Mouse (Mus musculus): ENCODE measurements around the gene Gfod1. TPM values are rescaled to one million over a fixed set of nuclear protein-coding genes. Genes with fewer than 3 reads are reported as not detected.

Gene Gfod1
- 4.1 and 4.3 TPM in 2 replicates for polyA plus RNA-seq (2012; rRNA removed)

DNA sequence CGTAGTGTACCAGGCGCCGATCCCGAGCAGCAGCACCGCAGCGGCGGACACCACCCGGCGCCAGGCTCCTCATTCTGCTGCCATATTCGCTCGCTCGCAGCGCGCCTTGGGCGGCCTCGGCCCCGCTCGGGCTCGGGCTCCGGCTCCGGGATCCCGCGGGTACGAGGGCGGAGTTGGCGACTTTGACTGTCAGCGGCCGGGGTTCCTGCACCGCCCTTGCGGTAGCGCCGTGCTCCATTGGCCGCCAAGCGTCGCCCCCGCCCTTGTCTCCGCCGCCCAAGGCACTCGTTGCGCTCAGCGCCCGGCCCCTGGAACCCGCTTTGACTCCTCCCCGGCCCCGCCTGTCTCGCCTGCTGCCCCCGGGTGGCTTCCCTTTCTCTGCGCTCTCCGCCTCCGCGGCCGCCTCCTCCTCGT lies at the start of gene Gfod1:
Gene Gfod1 (minus strand): TSS at position 155 of the 414 bp plus-strand sequence.
- no peak within 1 kb of the TSS for H3K27ac ChIP-seq (ENCODE audit: control insufficient read depth, insufficient read depth, low read length)
- H3K27me3 ChIP-seq (ENCODE audit: control insufficient read depth, insufficient read depth, low read length): no peaks in the 10 kb centered on the region
- peak within 1 kb of the TSS; percentile 53 for H3K4me3 ChIP-seq (ENCODE audit: control insufficient read depth, insufficient read depth, low read length)
- under 1% methylated on average over 53 of the region's 53 CpGs for WGBS
- no peaks in the 10 kb centered on the region for H3K36me3 ChIP-seq (ENCODE audit: control insufficient read depth, insufficient read depth, low read length)
- peaks cover 26% of the 10 kb centered on the region for H3K4me1 ChIP-seq (replicated peaks; ENCODE audit: control insufficient read depth, insufficient read depth, low read length)
- TF ChIP-seq CTCF (IDR thresholded peaks at IDR 0.05; ENCODE audit: borderline replicate concordance, control insufficient read depth, extremely low read depth, insufficient read depth, low read length, poor library complexity) (peak; percentile 57; the same call in 1 of the 2 replicates), POLR2A (IDR thresholded peaks at IDR 0.05; ENCODE audit: control insufficient read depth, extremely low read depth, insufficient read depth, low read length, poor library complexity) (0 out of 2 replicates have a peak, but pooled peaks have one; percentile 63)
- peak; percentile 96 for DNase-seq

DNA sequence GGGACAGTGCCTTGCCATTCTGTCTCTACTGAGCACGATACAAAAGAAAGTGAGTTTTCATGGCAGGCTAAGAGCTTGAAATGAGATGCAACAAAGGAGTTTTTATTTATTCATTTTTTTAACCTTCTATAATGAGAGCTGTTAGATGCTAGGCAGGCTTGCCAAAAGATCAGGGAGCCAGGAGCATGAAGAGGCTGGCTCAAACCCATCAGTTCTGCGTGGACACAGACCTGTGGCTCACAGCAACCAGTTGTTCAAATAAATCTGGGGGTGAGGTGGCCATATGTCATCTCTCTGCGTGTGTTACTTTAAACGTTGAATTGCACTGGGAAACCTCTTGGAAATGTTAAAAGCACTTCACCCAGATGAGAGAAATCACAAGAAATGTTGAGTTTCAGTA lies 49.4 kb upstream of the Gfod1 start:
- H3K27ac ChIP-seq (ENCODE audit: control insufficient read depth, insufficient read depth, low read length): no peak overlapping the region
- TF ChIP-seq POLR2A (IDR thresholded peaks at IDR 0.05; ENCODE audit: control insufficient read depth, extremely low read depth, insufficient read depth, low read length, poor library complexity): no peak
- TF ChIP-seq CTCF (IDR thresholded peaks at IDR 0.05; ENCODE audit: borderline replicate concordance, control insufficient read depth, extremely low read depth, insufficient read depth, low read length, poor library complexity): no peak
- WGBS: 90% methylated on average over 4 of the region's 4 CpGs

DNA sequence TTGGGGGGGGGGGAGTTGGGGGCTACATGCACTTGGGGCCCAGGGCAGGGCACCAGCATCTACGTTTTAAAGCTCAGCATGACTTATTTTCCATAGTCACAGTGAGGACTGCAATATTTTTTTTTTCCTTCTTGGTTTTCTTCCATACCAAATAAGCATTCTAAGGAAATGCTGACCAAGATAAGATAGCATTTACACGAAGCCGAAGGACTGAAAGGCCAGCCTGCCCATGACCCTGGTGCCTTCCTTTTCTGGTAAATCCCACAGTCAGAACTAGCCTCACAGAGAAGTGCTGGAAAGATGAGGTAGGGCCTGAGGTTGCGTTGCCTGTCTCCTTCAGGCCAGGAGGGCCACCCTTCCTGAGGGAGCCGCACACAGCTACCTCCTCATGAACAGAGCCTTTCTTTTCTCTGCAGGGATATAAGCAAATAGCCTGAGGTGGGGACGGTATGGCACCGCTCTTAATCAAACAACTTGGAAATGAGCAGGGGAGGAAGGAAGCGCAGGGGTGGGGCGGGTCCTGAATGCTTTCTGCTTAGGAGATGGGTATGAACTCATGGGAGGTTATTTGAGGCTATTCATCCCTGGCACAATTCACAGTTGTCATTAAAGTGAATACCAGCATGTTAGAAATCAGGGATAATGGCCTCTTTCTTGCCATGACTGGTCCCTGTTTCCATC lies 46.7 kb upstream of the Gfod1 start:
- Histone ChIP-seq H3K27ac (ENCODE audit: control insufficient read depth, insufficient read depth, low read length) (no peak overlapping the region), H3K27me3 (ENCODE audit: control insufficient read depth, insufficient read depth, low read length) (no peaks in the 10 kb centered on the region), H3K4me3 (ENCODE audit: control insufficient read depth, insufficient read depth, low read length) (no peak overlapping the region), H3K36me3 (ENCODE audit: control insufficient read depth, insufficient read depth, low read length) (no peaks in the 10 kb centered on the region), H3K4me1 (replicated peaks; ENCODE audit: control insufficient read depth, insufficient read depth, low read length) (no peaks in the 10 kb centered on the region)
- no peak for DNase-seq
- WGBS: 85% methylated on average over 9 of the region's 9 CpGs
- TF ChIP-seq CTCF (IDR thresholded peaks at IDR 0.05; ENCODE audit: borderline replicate concordance, control insufficient read depth, extremely low read depth, insufficient read depth, low read length, poor library complexity) (no peak), POLR2A (IDR thresholded peaks at IDR 0.05; ENCODE audit: control insufficient read depth, extremely low read depth, insufficient read depth, low read length, poor library complexity) (no peak)

More for the DNA sequence above, 49.4 kb upstream of the Gfod1 start:
- no peaks in the 10 kb centered on the region for H3K4me1 ChIP-seq (replicated peaks; ENCODE audit: control insufficient read depth, insufficient read depth, low read length)
- no peaks in the 10 kb centered on the region for H3K36me3 ChIP-seq (ENCODE audit: control insufficient read depth, insufficient read depth, low read length)
- H3K4me3 ChIP-seq (ENCODE audit: control insufficient read depth, insufficient read depth, low read length): no peak overlapping the region
- DNase-seq: no peak
- no peaks in the 10 kb centered on the region for H3K27me3 ChIP-seq (ENCODE audit: control insufficient read depth, insufficient read depth, low read length)

DNA sequence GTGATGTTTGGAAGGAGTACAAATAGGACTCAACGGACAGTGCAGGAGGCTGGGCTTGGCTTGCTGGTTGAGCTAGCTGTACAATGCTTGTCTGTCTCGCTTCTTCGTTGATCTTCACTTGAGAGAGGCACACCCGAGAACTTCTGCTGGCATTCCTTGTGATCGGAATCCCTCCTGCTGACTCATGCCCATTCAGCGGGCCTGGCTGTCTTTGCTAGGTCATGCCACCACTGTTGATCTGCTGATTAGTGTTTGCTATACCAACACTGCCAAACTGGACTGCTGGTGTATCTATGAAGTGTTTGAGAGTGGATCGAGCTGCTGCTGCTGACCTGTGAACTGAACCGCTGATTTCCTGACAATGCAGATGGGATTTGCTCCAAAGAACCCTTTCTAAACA lies 45.4 kb upstream of the Gfod1 start:
- H3K36me3 ChIP-seq (ENCODE audit: control insufficient read depth, insufficient read depth, low read length): no peaks in the 10 kb centered on the region
- no peak overlapping the region for H3K27ac ChIP-seq (ENCODE audit: control insufficient read depth, insufficient read depth, low read length)
- H3K4me1 ChIP-seq (replicated peaks; ENCODE audit: control insufficient read depth, insufficient read depth, low read length): no peaks in the 10 kb centered on the region
- DNase-seq: no peak
- H3K4me3 ChIP-seq (ENCODE audit: control insufficient read depth, insufficient read depth, low read length): no peak overlapping the region
- no peaks in the 10 kb centered on the region for H3K27me3 ChIP-seq (ENCODE audit: control insufficient read depth, insufficient read depth, low read length)
- 95% methylated on average over 8 of the region's 8 CpGs for WGBS
- TF ChIP-seq CTCF (IDR thresholded peaks at IDR 0.05; ENCODE audit: borderline replicate concordance, control insufficient read depth, extremely low read depth, insufficient read depth, low read length, poor library complexity) (no peak), POLR2A (IDR thresholded peaks at IDR 0.05; ENCODE audit: control insufficient read depth, extremely low read depth, insufficient read depth, low read length, poor library complexity) (no peak)

DNA sequence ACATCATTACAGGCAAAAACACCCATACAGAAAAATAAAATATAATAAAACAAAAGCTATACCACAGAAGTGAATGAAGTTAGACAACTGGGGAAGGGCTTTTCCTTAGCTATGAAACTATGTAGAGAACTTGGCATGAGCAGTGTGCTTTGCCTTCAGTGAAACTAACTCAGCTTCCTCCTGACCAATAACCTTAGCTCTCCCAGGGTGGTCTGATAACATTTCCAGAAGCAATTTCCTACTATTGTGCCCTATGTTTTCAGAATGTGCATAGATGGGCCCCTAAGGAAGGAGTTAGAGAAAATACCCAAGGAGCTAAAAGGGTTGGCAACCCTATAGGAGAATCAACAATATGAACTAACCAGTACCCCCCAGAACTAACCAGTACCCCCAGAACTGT lies 42.9 kb upstream of the Gfod1 start:
- no peak for DNase-seq
- Histone ChIP-seq H3K4me3 (ENCODE audit: control insufficient read depth, insufficient read depth, low read length) (no peak overlapping the region), H3K36me3 (ENCODE audit: control insufficient read depth, insufficient read depth, low read length) (no peaks in the 10 kb centered on the region), H3K27me3 (ENCODE audit: control insufficient read depth, insufficient read depth, low read length) (no peaks in the 10 kb centered on the region), H3K4me1 (replicated peaks; ENCODE audit: control insufficient read depth, insufficient read depth, low read length) (no peaks in the 10 kb centered on the region), H3K27ac (ENCODE audit: control insufficient read depth, insufficient read depth, low read length) (no peak overlapping the region)
- TF ChIP-seq POLR2A (IDR thresholded peaks at IDR 0.05; ENCODE audit: control insufficient read depth, extremely low read depth, insufficient read depth, low read length, poor library complexity): no peak
- TF ChIP-seq CTCF (IDR thresholded peaks at IDR 0.05; ENCODE audit: borderline replicate concordance, control insufficient read depth, extremely low read depth, insufficient read depth, low read length, poor library complexity): no peak

DNA sequence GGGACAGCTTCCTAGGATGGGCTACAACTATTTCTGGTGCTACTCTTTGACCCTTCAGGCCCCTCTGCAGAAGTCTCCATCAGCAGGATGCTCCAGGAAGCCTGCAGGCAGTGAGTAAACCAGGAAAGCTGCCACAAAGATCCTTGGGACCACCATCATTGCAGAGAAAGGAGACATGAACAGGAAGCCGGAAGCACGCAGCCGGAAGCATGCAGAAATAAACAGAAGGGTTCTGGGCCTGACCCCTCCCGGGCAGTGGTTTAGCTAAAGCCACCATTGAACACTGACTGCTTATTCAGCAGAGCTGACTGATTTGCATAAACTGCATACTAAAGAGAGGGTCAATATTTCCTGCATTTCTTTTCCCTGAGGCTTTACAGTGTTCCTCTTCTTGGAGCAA lies 34.7 kb upstream of the Gfod1 start:
- no peak for TF ChIP-seq POLR2A (IDR thresholded peaks at IDR 0.05; ENCODE audit: control insufficient read depth, extremely low read depth, insufficient read depth, low read length, poor library complexity)
- TF ChIP-seq CTCF (IDR thresholded peaks at IDR 0.05; ENCODE audit: borderline replicate concordance, control insufficient read depth, extremely low read depth, insufficient read depth, low read length, poor library complexity): no peak
- H3K27me3 ChIP-seq (ENCODE audit: control insufficient read depth, insufficient read depth, low read length): no peaks in the 10 kb centered on the region
- no peak for DNase-seq
- H3K4me3 ChIP-seq (ENCODE audit: control insufficient read depth, insufficient read depth, low read length): no peak overlapping the region
- no peaks in the 10 kb centered on the region for H3K4me1 ChIP-seq (replicated peaks; ENCODE audit: control insufficient read depth, insufficient read depth, low read length)
- no peak overlapping the region for H3K27ac ChIP-seq (ENCODE audit: control insufficient read depth, insufficient read depth, low read length)
- WGBS: 93% methylated on average over 4 of the region's 4 CpGs
- H3K36me3 ChIP-seq (ENCODE audit: control insufficient read depth, insufficient read depth, low read length): no peaks in the 10 kb centered on the region
